Mouse (Mus musculus) ovary, adult 2 months (tissue): ENCODE data around the gene Slc27a4. TPM values are rescaled to one million over a fixed set of nuclear protein-coding genes. Genes with fewer than 3 reads are reported as not detected.

ENCODE experiments used
- polyA plus RNA-seq: library from polyadenylated mRNA; depleted of rRNA; stranded (reverse); fragments of >200 nt; gene quantifications from 2 replicates; pipeline ENCODE4 v1.2.3, GENCODE M21; 2012; rRNA removed

Slc27a4 gene
- 49.7 and 50.9 TPM in 2 replicates for polyA plus RNA-seq

DNA sequence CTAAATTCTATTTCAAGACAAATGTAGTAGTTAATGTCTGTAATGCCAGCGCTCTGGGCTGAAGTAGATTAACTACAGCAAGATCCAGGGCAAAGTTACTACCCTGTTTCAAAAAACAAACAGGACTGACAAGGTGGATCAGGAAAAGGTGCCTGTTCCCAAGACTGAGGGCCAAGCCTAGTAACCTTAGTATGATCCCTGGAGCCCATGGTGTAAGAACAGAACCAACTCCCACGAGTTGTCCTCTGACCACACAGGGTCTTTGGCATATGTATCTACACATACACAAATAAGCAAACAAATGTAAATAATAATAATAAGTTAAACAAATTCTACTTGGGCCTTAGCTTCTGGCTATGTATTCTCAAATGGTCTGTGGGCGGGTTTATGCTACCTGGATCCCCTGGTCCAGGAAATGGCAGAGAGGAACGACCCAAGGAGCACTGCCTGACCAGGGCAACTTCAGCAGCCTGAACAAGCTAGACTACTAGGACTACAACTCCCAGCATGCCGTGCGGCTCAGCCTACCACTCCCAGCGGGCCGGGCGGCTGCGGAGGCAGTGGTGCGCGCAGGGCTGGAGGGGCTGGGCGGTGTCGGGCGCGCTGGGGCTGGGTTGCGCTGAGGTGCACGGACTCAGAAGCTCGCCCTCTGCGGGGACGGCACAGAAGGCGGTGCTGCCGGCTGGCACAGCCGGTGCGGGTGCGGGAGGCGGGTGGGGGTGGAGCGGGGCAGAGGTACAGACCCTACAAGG lies at the start of gene Slc27a4:
Slc27a4 (plus strand) TSS at position 560 of the 752 bp plus-strand sequence.

DNA sequence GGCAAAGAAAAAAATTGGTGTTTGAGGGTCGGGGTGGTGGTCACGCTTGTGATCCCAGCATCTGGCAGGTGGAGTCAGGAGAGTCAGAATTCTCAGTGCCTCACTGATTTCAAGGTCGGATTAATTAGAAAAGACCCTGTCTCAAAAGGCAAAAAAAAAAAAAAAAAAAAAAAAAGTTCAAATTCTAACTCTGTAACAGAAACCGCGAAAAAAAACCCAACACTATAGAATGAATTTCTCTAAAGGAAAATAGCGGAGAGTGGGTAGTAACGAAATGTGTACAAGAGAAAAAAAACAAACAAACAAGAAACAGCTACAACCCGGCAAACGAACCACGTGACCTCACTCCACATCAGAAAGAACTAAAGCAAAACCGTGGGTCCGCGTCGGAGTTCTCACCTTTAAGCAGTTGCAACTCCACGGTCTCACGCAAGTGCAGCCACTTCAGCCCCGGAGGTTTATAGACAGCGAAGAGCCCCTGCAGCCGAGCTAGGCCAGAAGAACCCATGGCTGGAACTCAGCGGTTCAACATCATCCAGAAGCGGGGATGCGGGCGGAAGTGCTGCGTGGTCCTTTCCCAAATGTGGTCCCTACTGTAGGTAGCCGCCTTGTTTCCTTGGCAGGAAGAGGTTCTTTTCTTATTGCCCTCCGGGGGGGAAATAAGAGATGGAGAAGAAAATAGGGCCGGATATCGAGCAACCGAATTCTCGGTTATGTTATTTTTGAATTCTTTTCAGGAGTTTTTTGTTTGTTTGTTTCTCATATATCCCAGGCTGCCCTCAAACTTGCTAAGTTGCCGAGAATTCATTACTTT lies 15.1 kb upstream of the Slc27a4 start, which contains the start of gene Coq4:
Coq4 (plus strand) TSS at position 390 of the 814 bp plus-strand sequence.

DNA sequence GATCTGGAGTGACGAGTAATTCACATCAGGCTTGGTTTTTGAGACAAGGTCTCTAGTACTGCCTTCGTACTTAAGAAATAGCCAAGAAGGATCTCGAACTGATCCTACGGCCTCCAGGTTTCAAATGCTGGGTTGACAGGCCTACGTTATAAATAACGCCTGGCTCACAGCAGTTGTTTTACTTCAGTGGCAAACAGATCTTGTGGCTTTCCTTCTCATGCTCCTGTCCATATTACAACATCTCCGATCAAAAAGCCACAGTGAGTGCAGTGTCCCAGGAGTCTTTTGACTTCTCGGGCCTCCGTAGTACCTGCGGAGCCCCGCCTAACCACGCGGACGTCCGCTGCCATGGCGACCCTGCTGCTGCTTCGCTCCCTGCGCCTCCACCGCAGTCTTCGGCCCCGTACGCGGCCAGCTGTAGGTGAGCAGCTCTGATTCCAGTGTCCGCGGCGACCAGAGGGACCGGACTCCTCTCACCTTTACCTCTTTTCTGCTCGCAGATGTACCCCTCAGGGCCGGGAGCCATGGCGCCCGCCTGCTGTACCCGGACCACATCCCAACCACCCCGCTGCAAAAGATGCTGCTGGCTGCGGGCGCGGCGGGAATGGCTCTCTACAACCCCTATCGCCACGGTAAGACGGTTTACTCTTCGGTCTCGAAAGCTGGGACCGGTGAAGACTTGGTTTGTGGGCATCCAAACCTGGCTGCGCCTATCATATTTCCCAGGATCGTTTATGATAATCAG lies 14.3 kb upstream of the Slc27a4 start, which contains the start of gene Trub2:
Trub2 (minus strand) TSS at position 566 of the 745 bp plus-strand sequence.

DNA sequence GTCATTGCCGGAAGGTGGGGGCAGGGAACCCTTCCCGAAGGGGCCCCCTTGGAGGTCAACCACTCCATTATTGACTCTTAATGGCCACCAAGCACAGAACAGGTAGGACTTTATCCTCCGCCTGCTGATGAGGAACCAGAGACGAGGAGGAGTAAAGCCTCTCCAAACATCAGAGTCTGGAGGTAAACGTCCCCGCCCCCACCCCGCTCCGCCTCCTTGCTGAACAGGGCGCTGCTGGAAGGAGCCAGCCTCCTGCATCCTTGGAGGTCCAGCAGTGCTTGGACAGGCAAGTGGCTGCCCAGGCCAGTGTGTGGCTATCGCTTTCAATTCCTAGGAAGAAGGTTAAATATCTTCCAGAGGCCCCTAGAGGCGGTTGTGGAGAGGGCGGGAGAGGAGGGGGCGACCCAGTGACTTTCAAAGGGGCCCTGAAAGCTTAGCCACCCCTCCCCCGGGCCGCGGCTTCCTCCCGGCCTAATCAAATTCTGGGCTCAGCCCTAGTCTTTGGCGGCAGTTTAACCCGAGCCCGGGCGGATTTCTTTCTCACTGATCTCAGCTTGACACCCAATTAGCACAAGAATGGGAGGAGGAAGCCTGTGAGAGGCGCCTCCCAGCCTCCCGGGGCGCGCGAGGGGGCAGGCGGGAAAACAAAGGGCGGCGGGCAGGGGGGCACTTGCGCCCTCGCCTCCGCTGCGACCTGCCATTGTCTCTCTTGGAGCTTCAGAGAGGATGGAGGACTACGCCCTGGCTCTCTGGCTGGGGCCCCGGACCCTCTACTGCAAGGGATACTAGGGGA lies 17.8 kb downstream of the Slc27a4 start, which contains the start of gene Urm1:
Urm1 (plus strand) TSS at position 51 of the 793 bp plus-strand sequence.

Other genes starting within 250 kb of the Slc27a4 start
- 60.2 and 63.8 TPM in 2 replicates for gene Rapgef1, start 182.9 kb upstream of the Slc27a4 start, polyA plus RNA-seq
- 0.25 and 0.34 TPM in 2 replicates for gene Gm13420, start 50.9 kb upstream of the Slc27a4 start, polyA plus RNA-seq
- not detected in 2 replicates for gene Gm13547, start 43.3 kb upstream of the Slc27a4 start, polyA plus RNA-seq
- 84.9 and 109 TPM in 2 replicates for gene Coq4, start 15.1 kb upstream of the Slc27a4 start, polyA plus RNA-seq
- gene Trub2, start 14.1 kb upstream of the Slc27a4 start, polyA plus RNA-seq: 35.5 and 42.4 TPM in 2 replicates
- 46.1 and 64.2 TPM in 2 replicates for gene Urm1, start 17.4 kb downstream of the Slc27a4 start, polyA plus RNA-seq
- gene Cercam, start 66.5 kb downstream of the Slc27a4 start, polyA plus RNA-seq: 49.5 and 50.9 TPM in 2 replicates
- 37.0 and 37.3 TPM in 2 replicates for gene Odf2, start 86.6 kb downstream of the Slc27a4 start, polyA plus RNA-seq
- 16.1 and 26.0 TPM in 2 replicates for gene Gle1, start 132.8 kb downstream of the Slc27a4 start, polyA plus RNA-seq
- gene Sptan1, start 162.9 kb downstream of the Slc27a4 start, polyA plus RNA-seq: 256 and 300 TPM in 2 replicates
- gene Wdr34, start 246.2 kb downstream of the Slc27a4 start, polyA plus RNA-seq: 82.6 and 84.6 TPM in 2 replicates